Mouse (Mus musculus): ENCODE results near the gene Cyp2c70. TPM values are rescaled to one million over a fixed set of nuclear protein-coding genes. Genes with fewer than 3 reads are reported as not detected.

Gene Cyp2c70
- total RNA-seq, 2 experiments from 2014 or later = not detected

Other genes starting within 250 kb of the Cyp2c70 start
- not detected in 2 replicates for gene Cyp2c37, start 194.9 kb downstream of the Cyp2c70 start, total RNA-seq (2015)
- gene Cyp2c37, start 194.9 kb downstream of the Cyp2c70 start, total RNA-seq (2017) = not detected in 2 replicates
- gene Cyp2c54, start 113.5 kb downstream of the Cyp2c70 start, total RNA-seq (2015) = not detected in 2 replicates
- not detected in 2 replicates for gene Cyp2c54, start 113.5 kb downstream of the Cyp2c70 start, total RNA-seq (2017)
- not detected in 2 replicates for gene Cyp2c50, start 97.6 kb downstream of the Cyp2c70 start, total RNA-seq (2015)
- gene Cyp2c50, start 97.6 kb downstream of the Cyp2c70 start, total RNA-seq (2017) = not detected in 2 replicates
- gene Pdlim1, start 84.5 kb upstream of the Cyp2c70 start, total RNA-seq (2015) = 49.9 and 83.4 TPM in 2 replicates
- gene Pdlim1, start 84.5 kb upstream of the Cyp2c70 start, total RNA-seq (2017) = 36.9 and 46.5 TPM in 2 replicates

Data from megakaryocyte progenitor cell, adult 5-6 weeks (primary cell).